Mouse (Mus musculus) hindbrain, postnatal 0 days (tissue): ENCODE results near the gene Klk13. TPM values are rescaled to one million over a fixed set of nuclear protein-coding genes. Genes with fewer than 3 reads are reported as not detected.
A peak's percentile ranks its signal among the peaks of the same experiment; 100 is the strongest.
"Not testable (repeated sequence)": the region's sequence is repeated elsewhere in the genome, so short reads cannot be mapped to it uniquely, and the experiment has no call there.

Experiments used
- ATAC-seq: fragments of 200-750 bp; cut with Nextera tagmentation; 2 replicates; pipeline ENCODE4 v1.8.0; 2017; ENCODE audit warnings: mild to moderate bottlenecking, moderate TSS enrichment, moderate library complexity
- DNase-seq: peaks from one replicate; pipeline ENCODE4 v3.0.0-alpha.2; 2015; ENCODE audit warnings: low spot score
- H3K27ac ChIP-seq: fragments of 300-500 bp; sonication (generic); 2 replicates; pipeline ENCODE4 v1.5.1; 2014; ENCODE audit warnings: mild to moderate bottlenecking
- H3K27me3 ChIP-seq: fragments of 300-500 bp; sonication (generic); 2 replicates; pipeline ENCODE4 v1.6.1; 2014; ENCODE audit warnings: low read length, mixed read lengths; ENCODE audit not compliant: insufficient read depth
- H3K36me3 ChIP-seq: fragments of 300-500 bp; sonication (generic); 2 replicates; pipeline ENCODE4 v1.6.1; 2014; ENCODE audit warnings: low read length, mixed read lengths; ENCODE audit not compliant: insufficient read depth
- H3K4me1 ChIP-seq: fragments of 300-500 bp; sonication (generic); 2 replicates; pipeline ENCODE4 v1.6.1; 2014; ENCODE audit warnings: antibody characterized with exemption, low read length, mixed read lengths; ENCODE audit not compliant: insufficient read depth
- H3K4me2 ChIP-seq: fragments of 300-500 bp; sonication (generic); 2 replicates; pipeline ENCODE4 v1.6.1; 2014; ENCODE audit warnings: low read depth, mild to moderate bottlenecking, low read length, moderate library complexity, mixed read lengths
- H3K4me3 ChIP-seq: fragments of 300-500 bp; sonication (generic); 2 replicates; pipeline ENCODE4 v1.5.1; 2014; ENCODE audit warnings: low read length
- H3K9ac ChIP-seq: fragments of 300-500 bp; sonication (generic); replicated peaks from 2 replicates; pipeline ENCODE4 v1.6.1; 2014; ENCODE audit warnings: mild to moderate bottlenecking, low read length, moderate library complexity, mixed read lengths
- H3K9me3 ChIP-seq: fragments of 300-500 bp; sonication (generic); 2 replicates; pipeline ENCODE4 v1.6.1; 2016; ENCODE audit warnings: low read length, mixed read lengths
- CTCF ChIP-seq: IDR thresholded peaks from 2 replicates; pipeline ENCODE4 v1.5.1; 2016; ENCODE audit warnings: antibody characterized with exemption, control low read depth, low read depth
- WGBS: fragments of 180-500 bp; shearing (Covaris S2); extraction: QIAGEN DNeasy Blood & Tissue Kit; methylation state at CpG from one replicate; pipeline ENCODE4 v1.1.7; 2014; 5-methylcytosine and 5-hydroxymethylcytosine counted together
- polyA plus RNA-seq: library from polyadenylated mRNA; unstranded; fragments of >200 nt; fragmentation: Nextera tagmentation; extraction: Ambion mirVana; gene quantifications from 2 replicates; pipeline ENCODE4 v1.2.1, GENCODE M21; 2015
- total RNA-seq: library from RNA; depleted of rRNA; stranded (reverse); fragments of >200 nt; gene quantifications from 2 replicates; pipeline ENCODE4 v1.2.3, GENCODE M21; 2014

The Klk13 gene
- total and polyA plus RNA-seq, 2 experiments from 2014 or later = 0.10 TPM; not detected in 1

GRCm38 (mm10) chr7:43672581-43673260, 39.6 kb upstream of the Klk13 start:
- H3K27ac ChIP-seq = peak overlapping the region; percentile 51; the same call in 1 of the 2 replicates
- peaks cover 8% of the 10 kb centered on the region for H3K4me1 ChIP-seq
- H3K27me3 ChIP-seq = no peaks in the 10 kb centered on the region
- TF ChIP-seq CTCF = no peak
- 12% methylated on average over 10 of the region's 10 CpGs for WGBS
- peak overlapping the region; percentile 55 for H3K4me3 ChIP-seq
- H3K4me2 ChIP-seq = peak overlapping the region; percentile 80
- DNase-seq (no peak), ATAC-seq (no peak)
- peak overlapping the region; percentile 56 for H3K9ac ChIP-seq
- H3K9me3 ChIP-seq = no peaks in the 10 kb centered on the region
- peaks cover 35% of the 10 kb centered on the region for H3K36me3 ChIP-seq

- H3K27me3 ChIP-seq = no peaks in the 10 kb centered on the region
- 94% methylated on average over 32 of the region's 32 CpGs for WGBS
- DNase-seq = no peak
- no peak overlapping the region for H3K27ac ChIP-seq
- no peak overlapping the region for H3K4me2 ChIP-seq
- H3K4me1 ChIP-seq = peaks cover 8% of the 10 kb centered on the region
- no peak overlapping the region for H3K9ac ChIP-seq
- no peaks in the 10 kb centered on the region for H3K9me3 ChIP-seq
- ATAC-seq = no peak
- no peak for TF ChIP-seq CTCF
- no peak overlapping the region for H3K4me3 ChIP-seq
- peaks cover 38% of the 10 kb centered on the region for H3K36me3 ChIP-seq
These were observed 37.3 kb upstream of the Klk13 start for GRCm38 (mm10) chr7:43675091-43675490.

GRCm38 (mm10) chr7:43678517-43678916, 33.9 kb upstream of the Klk13 start:
- Histone ChIP-seq H3K4me2 (no peak overlapping the region), H3K27ac (no peak overlapping the region), H3K36me3 (peaks cover 38% of the 10 kb centered on the region), H3K9ac (no peak overlapping the region), H3K4me1 (no peaks in the 10 kb centered on the region), H3K4me3 (no peak overlapping the region), H3K27me3 (no peaks in the 10 kb centered on the region), H3K9me3 (no peaks in the 10 kb centered on the region)
- peak; percentile 66 for TF ChIP-seq CTCF
- peak; percentile 15 for DNase-seq
- no peak for ATAC-seq

GRCm38 (mm10) chr7:43680960-43681359, 31.4 kb upstream of the Klk13 start:
- no peak overlapping the region for H3K9ac ChIP-seq
- ATAC-seq (peak; percentile 72), DNase-seq (peak; percentile 80)
- 23% methylated on average over 5 of the region's 5 CpGs for WGBS
- peaks cover 21% of the 10 kb centered on the region for H3K36me3 ChIP-seq
- no peaks in the 10 kb centered on the region for H3K9me3 ChIP-seq
- H3K27ac ChIP-seq = no peak overlapping the region
- no peak overlapping the region for H3K4me2 ChIP-seq
- H3K4me1 ChIP-seq = no peaks in the 10 kb centered on the region
- peak; percentile 93 for TF ChIP-seq CTCF
- no peak overlapping the region for H3K4me3 ChIP-seq
- no peaks in the 10 kb centered on the region for H3K27me3 ChIP-seq

GRCm38 (mm10) chr7:43682511-43682910, 29.9 kb upstream of the Klk13 start:
- H3K9ac ChIP-seq, H3K27ac ChIP-seq, H3K27me3 ChIP-seq, H3K4me2 ChIP-seq, H3K36me3 ChIP-seq, ATAC-seq, H3K4me1 ChIP-seq, H3K9me3 ChIP-seq, H3K4me3 ChIP-seq: not testable (repeated sequence)
- 10% methylated on average over 1 of the region's 1 CpGs for WGBS
- peak; percentile 13 for DNase-seq
- TF ChIP-seq CTCF = peak; percentile 31; the same call in 1 of the 2 replicates

GRCm38 (mm10) chr7:43685088-43685487, 27.3 kb upstream of the Klk13 start:
- Histone ChIP-seq H3K9me3 (no peaks in the 10 kb centered on the region), H3K27ac (no peak overlapping the region), H3K36me3 (no peaks in the 10 kb centered on the region), H3K4me2 (no peak overlapping the region), H3K27me3 (no peaks in the 10 kb centered on the region), H3K4me1 (no peaks in the 10 kb centered on the region), H3K4me3 (no peak overlapping the region), H3K9ac (no peak overlapping the region)
- ATAC-seq = no peak
- 74% methylated on average over 7 of the region's 7 CpGs for WGBS
- DNase-seq = no peak
- no peak for TF ChIP-seq CTCF

GRCm38 (mm10) chr7:43690118-43690517, 22.2 kb upstream of the Klk13 start, which contains the start of gene Klk14:
TSS of gene Klk14 (plus strand) at chr7:43690418.
- no peaks in the 10 kb centered on the region for H3K4me1 ChIP-seq
- no peaks in the 10 kb centered on the region for H3K9me3 ChIP-seq
- DNase-seq = no peak
- ATAC-seq = no peak
- no peaks in the 10 kb centered on the region for H3K27me3 ChIP-seq
- no peak within 1 kb of the TSS for H3K27ac ChIP-seq
- no peaks in the 10 kb centered on the region for H3K36me3 ChIP-seq
- no peak within 1 kb of the TSS for H3K4me3 ChIP-seq
- no peak for TF ChIP-seq CTCF
- no peak within 1 kb of the TSS for H3K9ac ChIP-seq
- H3K4me2 ChIP-seq = no peak within 1 kb of the TSS
